Mouse (Mus musculus) C2C12 (cell line): Measurements from ENCODE around the gene Slc39a11. TPM values are rescaled to one million over a fixed set of nuclear protein-coding genes. Genes with fewer than 3 reads are reported as not detected.
A peak's percentile ranks its signal among the peaks of the same experiment; 100 is the strongest.

Experiments
- H3K27me3 ChIP-seq: one replicate; pipeline ENCODE4 v1.6.1; 2011; ENCODE audit not compliant: control insufficient read depth, insufficient read depth, insufficient read length
- H3K36me3 ChIP-seq: one replicate; pipeline ENCODE4 v1.6.1; 2011; ENCODE audit not compliant: control insufficient read depth, insufficient read depth
- H3K4me3 ChIP-seq: one replicate; pipeline ENCODE4 v1.5.1; 2011; ENCODE audit warnings: mild to moderate bottlenecking, control low read depth; ENCODE audit not compliant: poor library complexity, insufficient read depth, severe bottlenecking
- H3K79me2 ChIP-seq: one replicate; pipeline ENCODE4 v1.6.1; 2011; ENCODE audit not compliant: control insufficient read depth, insufficient read depth
- H3K79me3 ChIP-seq: one replicate; pipeline ENCODE4 v1.6.1; 2011; ENCODE audit warnings: low read depth, control low read depth
- H3ac ChIP-seq: one replicate; pipeline ENCODE3; 2011; ENCODE audit warnings: low read depth; ENCODE audit not compliant: control insufficient read depth, insufficient read length
- CEBPB ChIP-seq: IDR thresholded peaks from one replicate; pipeline ENCODE4 v1.6.1; 2011; ENCODE audit warnings: low read depth, mild to moderate bottlenecking, control low read depth, moderate library complexity
- CTCF ChIP-seq: IDR thresholded peaks from one replicate; pipeline ENCODE4 v1.5.1; 2011; ENCODE audit not compliant: control insufficient read depth, insufficient read depth, insufficient read length
- FOSL1 ChIP-seq: IDR thresholded peaks from one replicate; pipeline ENCODE4 v1.8.0; 2011; ENCODE audit warnings: mild to moderate bottlenecking, low read length; ENCODE audit not compliant: poor library complexity, insufficient read depth, severe bottlenecking
- MAX ChIP-seq: IDR thresholded peaks from one replicate; pipeline ENCODE4 v1.6.1; 2011; ENCODE audit warnings: mild to moderate bottlenecking, control low read depth
- MYOD1 ChIP-seq: IDR thresholded peaks from one replicate; pipeline ENCODE4 v1.6.1; 2011; ENCODE audit warnings: low read depth; ENCODE audit not compliant: control insufficient read depth, insufficient read length
- MYOG ChIP-seq: IDR thresholded peaks from one replicate; pipeline ENCODE4 v1.6.1; 2011; ENCODE audit not compliant: control insufficient read depth, insufficient read length; ENCODE audit errors: extremely low read depth
- USF1 ChIP-seq: IDR thresholded peaks from one replicate; pipeline ENCODE4 v1.6.1; 2011; ENCODE audit warnings: low read depth, mild to moderate bottlenecking, control low read depth, moderate library complexity
- polyA plus RNA-seq: library from polyadenylated mRNA; unstranded; fragments of >200 nt; fragmentation: generic; extraction: Trizol; gene quantifications from one replicate; pipeline ENCODE4 v1.2.1, GENCODE M21; 2012; ENCODE audit warnings: missing spikeins

The Slc39a11 gene
- polyA plus RNA-seq, 1 experiment: 10.0 TPM

DNA sequence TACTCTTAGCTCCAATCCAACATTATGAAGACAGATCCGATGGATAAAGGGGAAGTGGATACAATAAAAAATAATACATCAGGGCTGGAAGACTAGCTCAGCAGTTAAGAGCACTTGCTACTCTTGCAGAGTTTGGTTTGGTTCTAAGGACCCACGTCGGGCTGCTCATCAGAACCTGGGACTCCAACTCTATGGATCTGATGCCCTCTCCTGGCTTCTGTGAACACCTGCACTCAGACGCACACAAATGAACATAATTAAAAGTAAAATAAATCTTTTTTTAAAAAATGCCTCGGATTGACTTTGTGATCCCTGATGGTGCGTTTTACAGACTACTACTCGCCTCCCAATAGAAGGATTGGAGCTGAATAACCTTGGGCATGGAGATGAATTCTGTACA is 19.2 kb downstream of the Slc39a11 start:
- H3K79me2 ChIP-seq: no peaks in the 10 kb centered on the region
- no peak overlapping the region for H3K4me3 ChIP-seq
- no peaks in the 10 kb centered on the region for H3K36me3 ChIP-seq
- no peaks in the 10 kb centered on the region for H3K27me3 ChIP-seq
- no peak overlapping the region for H3ac ChIP-seq
- TF ChIP-seq USF1: no peak
- no peak for TF ChIP-seq MYOD1
- no peak for TF ChIP-seq MAX
- TF ChIP-seq CTCF: no peak
- TF ChIP-seq CEBPB: no peak
- no peak for TF ChIP-seq MYOG
- TF ChIP-seq FOSL1: no peak
- H3K79me3 ChIP-seq: no peaks in the 10 kb centered on the region

DNA sequence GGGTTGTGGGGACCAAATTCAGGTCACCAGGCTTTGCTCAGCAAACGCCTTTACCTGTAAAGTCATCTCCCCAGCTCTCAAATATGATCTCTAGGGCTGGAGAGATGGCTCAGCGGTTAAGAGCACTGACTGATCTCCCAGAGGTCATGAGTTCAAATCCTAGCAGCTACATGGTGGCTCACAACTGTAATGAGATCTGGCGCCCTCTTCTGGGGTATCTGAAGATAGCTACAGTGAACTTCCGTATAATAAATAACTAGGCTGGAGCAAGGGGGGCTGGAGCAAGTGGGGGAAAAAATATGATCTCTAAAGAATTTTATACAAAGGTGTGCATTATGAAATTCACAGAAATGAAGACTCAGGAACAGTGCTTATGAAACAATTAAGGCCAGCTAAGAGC is 22.1 kb downstream of the Slc39a11 start:
- no peaks in the 10 kb centered on the region for H3K27me3 ChIP-seq
- no peak for TF ChIP-seq MAX
- no peak for TF ChIP-seq CTCF
- no peak for TF ChIP-seq MYOD1
- no peak for TF ChIP-seq MYOG
- TF ChIP-seq USF1: no peak
- no peak for TF ChIP-seq CEBPB
- TF ChIP-seq FOSL1: no peak
- no peaks in the 10 kb centered on the region for H3K36me3 ChIP-seq
- no peaks in the 10 kb centered on the region for H3K79me3 ChIP-seq
- H3K4me3 ChIP-seq: no peak overlapping the region
- no peaks in the 10 kb centered on the region for H3K79me2 ChIP-seq
- no peak overlapping the region for H3ac ChIP-seq

DNA sequence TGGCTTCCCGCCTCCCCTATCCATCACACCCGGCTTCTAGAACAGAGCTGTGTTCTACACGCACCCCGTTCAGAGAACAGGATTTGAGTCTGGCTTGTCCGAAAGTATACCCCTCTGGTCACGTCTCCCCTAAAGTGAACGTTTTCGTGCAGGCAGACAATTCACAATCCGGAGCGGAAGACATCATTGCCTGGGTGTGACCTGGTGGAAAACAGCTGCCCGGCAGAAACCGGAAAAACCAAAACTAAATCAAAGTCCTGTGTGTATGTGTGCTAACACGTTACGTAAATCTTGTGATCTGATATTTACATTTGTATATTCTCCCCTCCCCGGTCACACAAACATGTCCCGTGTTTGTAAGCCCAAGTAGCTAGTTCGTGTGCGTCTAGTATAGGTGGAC is 24.4 kb downstream of the Slc39a11 start:
- Histone ChIP-seq H3K79me3 (no peaks in the 10 kb centered on the region), H3K36me3 (no peaks in the 10 kb centered on the region), H3K4me3 (no peak overlapping the region), H3ac (no peak overlapping the region), H3K79me2 (no peaks in the 10 kb centered on the region), H3K27me3 (no peaks in the 10 kb centered on the region)
- TF ChIP-seq FOSL1 (no peak), MAX (no peak), MYOD1 (no peak), USF1 (no peak), CTCF (no peak), CEBPB (no peak), MYOG (no peak)

DNA sequence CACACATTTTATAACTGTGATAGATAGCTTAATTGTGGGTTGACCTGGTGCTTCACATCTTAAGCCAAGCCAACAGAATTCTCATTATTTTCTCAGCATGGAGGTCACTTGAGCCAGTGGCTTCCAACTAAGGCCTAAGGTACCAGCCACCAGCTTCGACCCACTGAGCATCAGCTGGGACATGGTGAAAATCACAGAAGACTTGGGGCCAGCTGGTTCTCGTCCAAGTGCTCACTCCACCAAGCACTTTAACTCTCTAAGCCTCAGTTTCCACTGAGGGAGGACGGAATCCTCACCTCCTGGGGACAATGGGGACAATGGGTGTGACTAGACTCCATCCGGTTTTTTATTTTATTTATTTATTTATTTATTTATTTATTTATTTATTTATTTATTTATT is 27.9 kb downstream of the Slc39a11 start:
- no peaks in the 10 kb centered on the region for H3K79me3 ChIP-seq
- peaks cover 6% of the 10 kb centered on the region for H3K27me3 ChIP-seq
- H3K36me3 ChIP-seq: no peaks in the 10 kb centered on the region
- no peaks in the 10 kb centered on the region for H3K79me2 ChIP-seq
- no peak overlapping the region for H3ac ChIP-seq
- TF ChIP-seq USF1 (no peak), MYOD1 (no peak), MYOG (no peak), CTCF (no peak), FOSL1 (no peak), MAX (no peak), CEBPB (no peak)
- H3K4me3 ChIP-seq: no peak overlapping the region

DNA sequence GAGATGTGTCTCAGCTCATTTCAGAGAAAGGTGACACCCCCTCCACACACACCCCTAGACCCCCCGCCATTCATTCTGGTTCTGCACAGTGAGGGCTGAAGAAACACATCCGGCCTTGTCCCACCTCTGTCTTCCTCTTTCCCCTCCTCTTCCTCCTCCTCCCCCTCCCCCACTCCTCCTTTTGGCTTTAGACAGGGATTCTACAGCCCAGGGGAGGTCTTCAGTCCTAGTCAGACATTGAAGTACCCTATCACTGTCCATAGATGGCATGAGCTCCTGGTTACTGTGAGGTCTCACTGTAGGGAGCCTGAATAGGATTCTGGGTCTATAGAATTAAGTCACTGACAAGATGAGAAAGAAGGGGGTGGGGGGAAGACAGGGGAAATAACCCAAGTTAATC is 28.9 kb downstream of the Slc39a11 start:
- Histone ChIP-seq H3K27me3 (peaks cover 6% of the 10 kb centered on the region), H3ac (no peak overlapping the region), H3K36me3 (no peaks in the 10 kb centered on the region), H3K4me3 (no peak overlapping the region), H3K79me3 (no peaks in the 10 kb centered on the region), H3K79me2 (no peaks in the 10 kb centered on the region)
- TF ChIP-seq CEBPB (no peak), MYOD1 (no peak), FOSL1 (no peak), CTCF (no peak), MAX (no peak), USF1 (no peak), MYOG (no peak)

DNA sequence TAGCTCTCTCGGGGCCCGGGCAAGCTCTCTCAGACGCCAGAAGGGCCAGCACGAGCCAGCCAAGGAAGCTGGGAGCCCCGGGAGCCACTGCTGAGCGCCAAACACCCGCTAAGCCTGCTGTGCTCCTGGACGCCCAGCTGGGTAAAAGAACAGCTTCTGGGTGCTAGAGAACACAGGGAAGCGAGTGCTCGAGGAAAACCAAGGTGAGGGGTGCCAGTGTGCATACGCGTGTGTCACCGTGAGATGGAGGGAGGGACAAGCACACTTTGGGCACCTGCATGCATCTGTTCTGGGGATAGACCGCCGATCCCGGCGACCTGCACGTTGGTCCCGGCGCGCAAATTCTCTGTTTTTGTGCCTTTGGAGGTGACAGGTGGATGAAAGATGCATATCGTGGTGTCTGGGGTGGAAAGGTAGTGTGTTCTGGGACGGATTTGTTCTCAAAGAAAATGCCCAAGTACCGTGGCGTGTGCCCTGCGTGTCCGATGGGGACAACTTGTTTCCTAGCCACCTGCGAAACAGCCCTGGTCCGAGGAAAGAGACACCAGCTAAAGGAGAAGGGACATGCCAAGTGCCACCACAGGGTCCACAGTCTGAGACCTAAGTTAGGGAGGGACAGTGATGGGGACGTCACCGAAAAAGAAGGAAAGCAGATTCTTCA is 30.3 kb downstream of the Slc39a11 start:
- peaks cover 6% of the 10 kb centered on the region for H3K27me3 ChIP-seq
- H3K36me3 ChIP-seq: no peaks in the 10 kb centered on the region
- no peaks in the 10 kb centered on the region for H3K79me3 ChIP-seq
- TF ChIP-seq USF1: no peak
- TF ChIP-seq MYOG: no peak
- TF ChIP-seq CTCF: no peak
- TF ChIP-seq MAX: no peak
- no peak for TF ChIP-seq FOSL1
- no peak for TF ChIP-seq CEBPB
- H3K4me3 ChIP-seq: no peak overlapping the region
- peak overlapping the region; percentile 12 for H3ac ChIP-seq
- no peaks in the 10 kb centered on the region for H3K79me2 ChIP-seq
